In the genomic region with DNA sequence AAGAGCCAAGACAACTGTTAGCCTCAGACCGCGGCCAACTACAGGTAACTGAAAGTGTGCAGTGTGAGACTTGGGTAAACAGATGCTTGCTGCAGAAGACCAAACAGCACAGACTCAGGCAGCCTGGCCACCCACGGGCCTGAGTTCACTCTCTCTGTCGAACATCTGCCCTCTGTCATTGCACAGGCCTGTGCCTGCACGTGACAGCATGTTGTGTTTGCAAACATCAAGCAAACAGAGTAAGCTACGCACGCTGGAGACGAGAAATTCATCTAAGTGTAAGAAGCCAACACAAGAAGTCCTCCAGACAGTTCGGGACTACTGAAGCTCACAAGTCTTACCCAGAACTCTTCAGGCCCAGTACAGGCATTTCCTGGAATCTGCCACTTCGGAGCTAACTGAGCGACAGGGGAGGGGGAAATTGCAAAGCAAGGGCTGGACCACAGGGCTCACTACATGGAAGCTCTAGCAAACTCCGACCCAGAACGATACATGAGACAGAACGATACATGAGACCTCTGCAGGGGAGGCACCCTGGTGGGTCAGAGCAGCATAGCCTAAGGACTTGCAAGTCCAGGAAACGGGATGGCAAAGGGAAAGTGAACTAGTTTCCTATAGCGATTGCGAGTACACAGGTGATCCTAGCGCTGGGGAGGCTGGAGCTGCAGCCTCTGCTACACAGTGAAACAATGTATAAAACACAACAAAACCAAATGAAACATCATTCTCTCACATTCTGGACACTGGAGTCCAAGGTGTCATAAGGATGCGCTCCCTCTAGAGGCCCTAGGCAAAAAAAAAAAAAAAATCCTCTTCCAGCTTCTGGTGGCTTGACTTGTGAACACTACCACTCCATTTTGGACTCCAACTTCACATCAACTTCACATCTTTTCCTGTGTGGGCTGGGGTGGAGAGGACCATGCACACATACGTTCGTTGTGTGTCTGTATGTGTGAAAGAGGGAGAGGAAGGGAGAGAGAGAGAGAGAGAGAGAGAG, we compare ENCODE assay signal across 14 mouse cellular contexts. TPM values are rescaled to one million over a fixed set of nuclear protein-coding genes. Genes with fewer than 3 reads are reported as not detected.
A peak's percentile ranks its signal among the peaks of the same experiment; 100 is the strongest.
DNase-seq lines count a peak whose midpoint lies in the region; ATAC-seq and TF ChIP-seq lines count a peak whose summit lies in the region.
"Had no signal": no experiment of that assay in that cellular context is flagged by ENCODE, and none has a peak within 500 bp of the region (broad histone marks: within the 10 kb centered on the region; RNA-seq: fewer than 3 reads in every experiment).

No protein-coding gene starts in this region.

- H3K9me3 ChIP-seq in kidney, embryonic 15.5 days (replicated peaks) = no peaks in the 10 kb centered on the region; the same call in 1 of the 2 replicates
- no peaks in the 10 kb centered on the region for H3K9me3 ChIP-seq in lung, embryonic 14.5 days (ENCODE audit: low read depth, low read length)
- H3K9me3 ChIP-seq in midbrain, embryonic 14.5 days (ENCODE audit: control insufficient read depth, low read length) = no peaks in the 10 kb centered on the region
- H3K9me3 ChIP-seq: limb, embryonic 13.5 days had no signal

- no peaks in the 10 kb centered on the region for H3K27me3 ChIP-seq in kidney, embryonic 15.5 days
- no peaks in the 10 kb centered on the region for H3K27me3 ChIP-seq in lung, embryonic 14.5 days (ENCODE audit: insufficient read depth, low read length)
- H3K27me3 ChIP-seq in midbrain, embryonic 14.5 days (ENCODE audit: control insufficient read depth, insufficient read depth, low read length) = no peaks in the 10 kb centered on the region
- H3K27me3 ChIP-seq: limb, embryonic 13.5 days had no signal

- ATAC-seq in kidney, embryonic 15.5 days (replicated peaks; ENCODE audit: low FRiP score) = no peak
- peak; percentile 74; the same call in 1 of the 2 replicates for ATAC-seq in lung, embryonic 14.5 days (ENCODE audit: insufficient read depth)
- no peak for ATAC-seq in midbrain, embryonic 14.5 days (ENCODE audit: low FRiP score, low TSS enrichment)

- peak overlapping the region; percentile 42; the same call in 1 of the 2 replicates for H3K27ac ChIP-seq in kidney, embryonic 15.5 days
- no peak overlapping the region for H3K27ac ChIP-seq in lung, embryonic 14.5 days (ENCODE audit: low read depth)
- no peak overlapping the region for H3K27ac ChIP-seq in midbrain, embryonic 14.5 days (replicated peaks; ENCODE audit: low read depth, low read length)
- H3K27ac ChIP-seq: forebrain, embryonic 12.5 days; limb, embryonic 13.5 days had no signal

- H3K4me3 ChIP-seq in kidney, embryonic 15.5 days (replicated peaks) = no peak overlapping the region
- H3K4me3 ChIP-seq in lung, embryonic 14.5 days (ENCODE audit: low read depth, low read length) = no peak overlapping the region
- no peak overlapping the region for H3K4me3 ChIP-seq in midbrain, embryonic 14.5 days (replicated peaks; ENCODE audit: low read depth, low read length)
- H3K4me3 ChIP-seq: forebrain, embryonic 12.5 days; limb, embryonic 13.5 days had no signal

- H3K4me1 ChIP-seq in kidney, embryonic 15.5 days = peaks cover 18% of the 10 kb centered on the region
- H3K4me1 ChIP-seq in lung, embryonic 14.5 days (ENCODE audit: insufficient read depth) = peaks cover 20% of the 10 kb centered on the region; the same call in 1 of the 2 replicates
- peaks cover 7% of the 10 kb centered on the region; the same call in 1 of the 2 replicates for H3K4me1 ChIP-seq in midbrain, embryonic 14.5 days (ENCODE audit: control insufficient read depth, insufficient read depth, low read length)

- no peak overlapping the region for H3K9ac ChIP-seq in kidney, embryonic 15.5 days
- H3K9ac ChIP-seq in lung, embryonic 14.5 days = no peak overlapping the region
- H3K9ac ChIP-seq in midbrain, embryonic 14.5 days (replicated peaks; ENCODE audit: low read length) = no peak overlapping the region
- H3K9ac ChIP-seq: forebrain, embryonic 12.5 days; limb, embryonic 13.5 days had no signal

- WGBS in kidney, embryonic 15.5 days = 51% methylated on average over 21 of the region's 21 CpGs
- WGBS in lung, embryonic 14.5 days = 46% methylated on average over 21 of the region's 21 CpGs
- 83% methylated on average over 21 of the region's 21 CpGs for WGBS in midbrain, embryonic 14.5 days

- DNase-seq in kidney, adult 9 months = no peak
- DNase-seq in ES-CJ7 (ENCODE audit: low read depth, low spot score) (peak; percentile 29), R1 (ENCODE audit: low read depth, low spot score) (peak; percentile 37)
- peak; percentile 78 for DNase-seq in lung, embryonic 14.5 days
- no peak for DNase-seq in midbrain, embryonic 14.5 days
- DNase-seq in spleen, postnatal 36 days (ENCODE audit: low spot score in 2 of 2) = no peak
- DNase-seq: cerebellum, adult 11 months; gastrocnemius, postnatal 36 days; heart, postnatal 14 days; retina, postnatal 1 day; thymus, postnatal 4 days had no signal

- H3K4me2 ChIP-seq in kidney, embryonic 15.5 days = peak overlapping the region; percentile 19
- no peak overlapping the region for H3K4me2 ChIP-seq in lung, embryonic 14.5 days
- H3K4me2 ChIP-seq in midbrain, embryonic 14.5 days (ENCODE audit: low read length) = no peak overlapping the region
- H3K4me2 ChIP-seq: forebrain, embryonic 12.5 days; limb, embryonic 13.5 days had no signal

- no peaks in the 10 kb centered on the region for H3K36me3 ChIP-seq in kidney, embryonic 15.5 days
- no peaks in the 10 kb centered on the region for H3K36me3 ChIP-seq in lung, embryonic 14.5 days (ENCODE audit: insufficient read depth)
- no peaks in the 10 kb centered on the region for H3K36me3 ChIP-seq in midbrain, embryonic 14.5 days (ENCODE audit: control insufficient read depth, insufficient read depth, low read length)
- H3K36me3 ChIP-seq: forebrain, embryonic 12.5 days had no signal

- TF ChIP-seq CTCF in lung, embryonic 14.5 days (IDR thresholded peaks at IDR 0.05; ENCODE audit: low read depth) = no peak

RNA-seq across cellular contexts. Expression of a gene that starts 18.0 kb away (rescaled TPM):
- polyA plus RNA-seq in kidney, embryonic 15.5 days (2015; fragmentation: Nextera tagmentation; extraction: Ambion mirVana) = 18.6 and 19.0 TPM in 2 replicates
- polyA plus RNA-seq in lung, embryonic 14.5 days (2014; fragmentation: Nextera tagmentation; extraction: Ambion mirVana) = 16.8 and 18.5 TPM in 2 replicates
- polyA plus RNA-seq in midbrain, embryonic 14.5 days (2014; fragmentation: Nextera tagmentation; extraction: Ambion mirVana) = 34.6 and 40.0 TPM in 2 replicates

Comparison
In these comparisons a context has a peak if more than half of its experiments do, and no peak if none do; other contexts are left out.
1. DNase-seq: peak in ES-CJ7 (single experiment), R1 (single experiment) and lung, embryonic 14.5 days (single experiment); none in kidney, adult 9 months (single experiment), midbrain, embryonic 14.5 days (single experiment) and spleen, postnatal 36 days (0 of 2).